Mouse (Mus musculus): ENCODE results near the gene Rflnb.
A peak's percentile ranks its signal among the peaks of the same experiment; 100 is the strongest.
"Not testable (repeated sequence)": the region's sequence is repeated elsewhere in the genome, so short reads cannot be mapped to it uniquely, and the experiment has no call there.

The Rflnb gene

GRCm38 (mm10) chr11:76037581-76038294 is 10.2 kb upstream of the Rflnb start:
- DNase-seq (ENCODE audit: low spot score in 2 of 2), result peak in 1 of 2 experiments; percentile 49

DNA sequence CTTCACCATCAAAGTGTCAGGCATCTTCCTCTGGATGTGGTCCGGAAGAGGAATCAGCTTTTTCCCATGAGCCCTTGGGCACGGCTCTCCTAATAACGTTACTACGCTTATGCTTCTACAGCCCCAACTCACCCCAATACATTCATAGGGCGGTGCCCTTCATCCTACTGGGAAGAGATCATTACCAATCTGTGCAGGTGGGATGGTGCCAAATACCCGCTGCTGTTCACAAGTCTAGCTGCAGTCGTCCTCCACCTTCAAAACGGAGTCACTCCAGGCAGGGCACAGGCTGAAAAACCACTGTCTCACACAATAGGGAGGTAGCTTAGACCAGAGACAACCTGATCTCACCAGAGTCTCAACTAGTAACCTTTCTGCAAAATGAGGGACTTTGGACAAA is 7.6 kb upstream of the Rflnb start:
- DNase-seq (ENCODE audit: low spot score in 2 of 2), result no peak

- peak in 1 of 2 experiments; percentile 34 for DNase-seq (ENCODE audit: low spot score in 2 of 2)
Measured at GRCm38 (mm10) chr11:76033836-76034235, 6.3 kb upstream of the Rflnb start.

- DNase-seq (ENCODE audit: low spot score in 2 of 2), result no peak
Measured at GRCm38 (mm10) chr11:76033359-76033758, 5.8 kb upstream of the Rflnb start.

DNA sequence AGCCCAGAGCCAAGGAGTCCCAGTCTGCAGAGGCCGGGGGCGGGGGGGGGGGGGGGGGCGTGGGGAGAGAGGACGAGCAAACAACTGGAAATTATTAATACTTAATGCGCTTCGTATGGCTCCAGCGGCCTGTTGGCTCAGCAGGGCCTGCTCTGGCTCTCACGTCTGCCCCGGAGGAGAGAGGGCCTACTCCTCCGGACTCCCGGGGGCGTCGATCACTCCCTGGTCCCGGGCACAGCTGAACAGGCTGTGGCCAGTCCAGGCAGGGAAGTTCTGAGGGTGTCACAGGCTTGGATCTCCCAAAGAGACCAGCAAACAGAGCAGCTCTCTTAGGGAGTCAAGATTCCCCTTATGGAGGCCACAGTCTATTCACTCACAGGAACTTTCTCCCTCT is 487 bp upstream of the Rflnb start:
- DNase-seq (ENCODE audit: low spot score in 2 of 2), result peak; percentile 13 to 73

DNA sequence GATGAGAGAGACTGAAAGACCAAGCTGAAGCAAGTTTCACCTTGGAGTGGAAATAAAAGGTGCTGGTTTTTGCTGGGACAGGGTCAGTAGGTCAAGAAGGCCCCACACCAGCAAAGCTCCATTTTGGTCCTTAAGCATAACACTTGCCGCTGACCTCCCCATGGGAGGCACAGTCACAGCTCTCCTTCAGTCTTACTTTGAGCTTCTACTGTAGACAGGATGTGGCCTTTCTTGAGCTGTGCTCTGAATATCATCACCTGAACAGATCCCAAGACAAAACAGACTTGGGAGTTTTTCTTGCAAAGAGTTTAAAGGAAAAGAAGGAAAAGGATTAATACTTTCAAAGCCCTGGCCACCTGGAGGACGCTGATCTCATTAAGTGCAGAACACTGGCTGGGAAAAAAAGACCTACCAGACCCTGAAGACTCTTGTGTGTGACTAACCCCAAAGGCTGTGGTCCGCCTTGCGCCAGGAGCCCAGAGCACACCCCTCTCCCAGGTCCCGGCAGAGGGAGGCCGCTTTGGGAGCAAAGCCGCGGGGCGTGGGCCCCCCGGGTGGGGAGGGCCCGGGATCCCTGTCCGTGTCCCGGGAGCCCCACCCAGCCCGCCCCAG is 949 bp downstream of the Rflnb start:
- no peak for DNase-seq (ENCODE audit: low spot score in 2 of 2)

- DNase-seq (ENCODE audit: low spot score in 2 of 2), result peak in 1 of 2 experiments; percentile 15
Measured at GRCm38 (mm10) chr11:76025080-76025583, 2.5 kb downstream of the Rflnb start.

- no peak for DNase-seq (ENCODE audit: low spot score in 2 of 2)
Measured at GRCm38 (mm10) chr11:76020916-76021315, 6.7 kb downstream of the Rflnb start.

GRCm38 (mm10) chr11:76019879-76020278 is 7.7 kb downstream of the Rflnb start:
- no peak for DNase-seq (ENCODE audit: low spot score in 2 of 2)

GRCm38 (mm10) chr11:76015814-76016213 is 11.8 kb downstream of the Rflnb start:
- no peak for DNase-seq (ENCODE audit: low spot score in 2 of 2)

DNA sequence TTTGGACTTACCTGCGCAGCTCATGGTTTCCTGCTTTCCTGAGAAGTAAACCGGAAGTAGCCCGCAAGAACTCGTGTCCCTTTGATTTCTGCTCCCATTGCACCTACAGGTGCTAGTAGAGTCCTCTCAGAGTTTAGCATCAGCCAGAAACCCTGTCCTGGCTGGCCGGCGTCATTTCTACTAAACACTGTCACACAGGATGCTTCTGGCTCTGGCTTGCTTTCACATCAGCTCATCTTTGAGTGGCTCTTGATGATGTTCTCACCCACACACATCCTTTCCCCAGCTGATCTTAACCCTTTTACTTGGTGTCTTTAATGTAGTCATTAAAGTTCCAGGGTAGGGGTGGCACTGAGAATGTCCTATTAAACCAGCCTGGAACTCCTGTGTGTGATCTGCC is 12.3 kb downstream of the Rflnb start:
- DNase-seq (ENCODE audit: low spot score in 2 of 2), result no peak

DNA sequence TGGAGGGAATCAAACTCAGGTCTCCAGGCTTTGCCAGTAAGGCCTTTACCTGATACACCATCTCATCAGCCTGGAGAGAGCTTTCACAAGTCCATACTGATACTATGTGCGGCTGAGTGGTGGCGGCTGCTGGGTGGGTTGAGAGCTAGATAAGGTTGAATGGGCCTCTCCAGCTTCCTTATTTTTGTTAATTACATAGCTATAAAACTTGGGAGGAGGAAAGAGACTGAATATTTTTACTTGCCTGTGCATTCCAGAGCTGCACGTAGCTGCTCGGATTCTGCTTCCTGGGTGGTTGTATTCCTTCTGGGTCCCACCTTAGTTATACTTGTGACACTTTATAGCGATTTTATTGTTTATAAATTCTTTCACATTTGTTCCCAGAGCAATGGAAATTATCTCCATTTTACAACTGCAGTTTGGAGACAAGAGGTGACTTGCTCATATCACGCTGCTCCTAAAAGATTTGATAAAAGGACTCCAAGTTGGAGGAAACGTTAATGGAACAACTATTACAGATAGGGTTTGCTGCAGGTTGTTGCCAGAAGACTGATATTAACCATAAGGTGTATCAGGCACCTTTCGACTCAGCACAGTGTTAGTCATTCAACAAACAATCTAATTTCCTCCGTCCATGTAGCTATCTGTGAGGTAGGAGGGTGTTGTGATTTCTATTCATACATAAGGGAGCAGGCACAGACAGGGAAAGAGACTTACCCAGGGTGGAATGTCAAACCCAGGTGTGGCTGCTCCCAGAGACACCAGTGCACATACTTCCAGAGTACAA is 16.6 kb downstream of the Rflnb start:
- DNase-seq (ENCODE audit: low spot score in 2 of 2), result no peak

DNA sequence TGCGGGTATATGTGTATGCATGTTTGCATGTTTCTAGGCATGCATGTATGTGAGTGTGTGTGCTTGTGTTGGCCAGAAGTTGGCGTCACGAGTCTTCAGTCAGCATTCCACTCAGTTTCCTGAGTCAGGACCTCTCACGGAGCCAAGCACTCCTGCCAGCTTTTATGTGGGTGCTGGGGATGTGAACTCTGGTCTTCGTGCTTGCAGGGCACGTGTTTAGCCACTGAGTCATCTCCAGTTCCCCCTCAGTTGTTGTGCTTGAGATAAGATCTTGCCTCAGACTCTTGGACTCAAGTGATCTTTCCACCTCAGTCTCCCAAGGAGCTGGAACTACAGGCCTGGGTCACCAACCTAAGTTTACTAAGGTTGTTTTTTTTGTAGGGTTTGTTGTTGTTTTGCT is 18.5 kb downstream of the Rflnb start:
- DNase-seq (ENCODE audit: low spot score in 2 of 2), result peak in 1 of 2 experiments; percentile 44

DNA sequence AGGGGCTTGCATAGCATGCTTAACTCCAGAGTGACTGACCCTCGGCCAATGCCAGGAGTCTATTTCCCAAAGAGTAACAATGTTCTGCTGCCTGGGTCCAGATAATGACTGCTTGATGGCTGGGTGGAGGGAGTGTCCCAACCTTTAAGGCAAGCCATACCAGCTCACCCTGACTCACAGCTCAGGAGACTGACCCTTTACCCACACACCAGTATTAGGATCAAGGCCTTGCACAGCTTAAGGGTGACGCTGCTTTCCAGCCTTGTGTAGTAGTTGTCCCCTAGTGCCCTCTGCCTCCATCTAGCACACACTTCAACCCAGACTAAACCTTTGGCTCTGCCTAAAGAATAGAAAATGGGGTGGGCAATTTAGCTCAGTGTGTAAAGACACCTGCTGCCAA is 19.4 kb downstream of the Rflnb start:
- DNase-seq (ENCODE audit: low spot score in 2 of 2), result no peak

- not testable (repeated sequence) for DNase-seq (ENCODE audit: low spot score in 2 of 2)
Measured at GRCm38 (mm10) chr11:76004276-76004675, 23.3 kb downstream of the Rflnb start.

DNA sequence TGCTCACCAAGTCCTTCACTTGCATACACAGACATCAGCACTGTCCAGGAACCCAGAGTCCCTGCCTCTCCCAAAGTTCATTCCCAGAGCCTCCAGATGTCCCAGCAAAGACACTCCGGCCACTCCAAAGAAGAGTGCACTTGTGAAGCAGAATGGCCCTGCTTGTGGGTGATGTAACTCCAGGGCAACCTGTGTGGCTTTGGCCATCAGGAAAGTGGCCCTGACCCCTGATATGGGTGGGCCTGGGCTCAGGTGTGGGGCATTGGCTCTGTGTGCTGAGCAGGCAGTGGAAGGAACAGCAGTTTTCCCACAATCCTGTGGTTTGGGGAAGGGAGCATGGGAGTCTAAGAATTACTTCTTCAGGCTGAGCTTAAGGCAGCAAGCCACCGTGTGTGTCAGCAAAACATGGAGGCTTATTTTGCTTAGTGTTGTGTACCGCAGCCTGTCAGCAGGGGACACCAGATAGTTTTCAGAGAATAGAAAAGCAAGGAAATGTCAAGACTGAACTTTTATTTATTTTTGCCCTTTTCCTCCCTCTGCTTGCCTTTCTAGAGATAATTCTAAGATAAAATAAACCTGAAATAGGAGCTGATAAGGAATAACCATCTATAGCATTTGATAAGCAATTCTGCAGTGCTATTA is 26.2 kb downstream of the Rflnb start:
- peak in 1 of 2 experiments; percentile 51 for DNase-seq (ENCODE audit: low spot score in 2 of 2)

DNA sequence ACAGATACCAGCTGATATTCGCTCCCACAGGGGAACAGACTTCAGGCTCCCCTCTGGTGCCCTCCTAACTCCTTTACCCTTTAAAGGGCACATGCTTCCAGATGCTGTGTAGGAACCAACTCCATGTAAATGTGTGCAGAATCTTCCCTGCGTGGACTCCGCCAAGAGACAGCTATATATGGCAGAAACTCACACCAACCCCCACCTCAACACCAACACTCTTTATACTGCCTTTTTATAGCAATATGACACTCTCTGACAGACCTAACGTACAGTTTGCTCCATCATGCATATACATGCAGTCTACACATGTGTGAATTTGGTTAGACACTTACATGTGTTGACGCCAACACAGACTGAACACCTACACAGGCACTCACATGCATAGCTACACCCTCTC is 26.9 kb downstream of the Rflnb start:
- DNase-seq (ENCODE audit: low spot score in 2 of 2), result no peak

GRCm38 (mm10) chr11:75999440-76000155 is 28.0 kb downstream of the Rflnb start, which contains the start of gene 1700016K19Rik:
Gene 1700016K19Rik (plus strand): TSS chr11:75999912.
- peak; percentile 74 to 87 for DNase-seq (ENCODE audit: low spot score in 2 of 2)

DNA sequence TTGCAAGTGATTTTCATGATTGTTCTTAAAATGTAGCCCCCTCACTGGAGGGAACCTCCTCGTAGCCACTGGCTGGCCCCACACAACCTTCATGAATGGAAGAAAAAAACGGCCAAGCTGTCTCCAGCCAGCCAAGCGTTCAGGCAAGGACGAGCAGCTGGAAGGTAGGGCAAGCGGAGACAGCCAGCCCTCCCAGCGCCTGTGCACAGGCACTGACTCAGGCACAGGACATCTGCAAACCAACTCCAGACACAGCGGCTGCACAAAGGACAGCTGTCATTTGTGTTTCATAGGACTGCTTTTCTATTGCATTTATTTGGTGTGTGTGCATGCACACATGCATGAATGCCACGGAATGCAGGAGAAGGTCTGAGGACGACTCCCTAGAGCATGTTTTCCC is 33.2 kb downstream of the Rflnb start:
- DNase-seq (ENCODE audit: low spot score in 2 of 2), result no peak

- DNase-seq (ENCODE audit: low spot score in 2 of 2), result no peak
Measured at GRCm38 (mm10) chr11:75992481-75992880, 35.1 kb downstream of the Rflnb start.

DNA sequence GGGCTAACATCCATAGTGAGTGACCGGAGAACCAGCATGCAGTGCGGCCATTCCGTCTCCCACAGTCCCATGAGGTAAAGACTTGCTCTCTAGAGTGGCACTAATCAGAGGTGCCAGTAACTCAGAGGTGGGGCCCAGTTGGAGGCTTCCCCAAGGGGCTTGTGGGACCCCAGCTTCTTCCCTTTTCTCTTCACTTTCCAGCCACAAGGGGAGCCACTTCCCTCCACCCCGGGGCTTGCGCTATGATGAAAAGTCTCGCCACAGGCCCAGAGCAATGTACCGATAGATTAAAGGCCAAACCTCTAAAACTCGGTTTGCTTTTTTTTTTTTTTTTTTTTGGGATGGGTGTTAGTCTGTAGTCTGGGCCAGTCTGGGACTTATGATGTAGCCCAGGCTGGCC is 35.7 kb downstream of the Rflnb start:
- no peak for DNase-seq (ENCODE audit: low spot score in 2 of 2)
